Mouse (Mus musculus): ENCODE results near the gene Nrf1. TPM values are rescaled to one million over a fixed set of nuclear protein-coding genes. Genes with fewer than 3 reads are reported as not detected.

Gene Nrf1
- 27.1 and 35.0 TPM in 2 replicates for total RNA-seq (2015)
- 52.1 and 65.3 TPM in 2 replicates for total RNA-seq (2017)

DNA sequence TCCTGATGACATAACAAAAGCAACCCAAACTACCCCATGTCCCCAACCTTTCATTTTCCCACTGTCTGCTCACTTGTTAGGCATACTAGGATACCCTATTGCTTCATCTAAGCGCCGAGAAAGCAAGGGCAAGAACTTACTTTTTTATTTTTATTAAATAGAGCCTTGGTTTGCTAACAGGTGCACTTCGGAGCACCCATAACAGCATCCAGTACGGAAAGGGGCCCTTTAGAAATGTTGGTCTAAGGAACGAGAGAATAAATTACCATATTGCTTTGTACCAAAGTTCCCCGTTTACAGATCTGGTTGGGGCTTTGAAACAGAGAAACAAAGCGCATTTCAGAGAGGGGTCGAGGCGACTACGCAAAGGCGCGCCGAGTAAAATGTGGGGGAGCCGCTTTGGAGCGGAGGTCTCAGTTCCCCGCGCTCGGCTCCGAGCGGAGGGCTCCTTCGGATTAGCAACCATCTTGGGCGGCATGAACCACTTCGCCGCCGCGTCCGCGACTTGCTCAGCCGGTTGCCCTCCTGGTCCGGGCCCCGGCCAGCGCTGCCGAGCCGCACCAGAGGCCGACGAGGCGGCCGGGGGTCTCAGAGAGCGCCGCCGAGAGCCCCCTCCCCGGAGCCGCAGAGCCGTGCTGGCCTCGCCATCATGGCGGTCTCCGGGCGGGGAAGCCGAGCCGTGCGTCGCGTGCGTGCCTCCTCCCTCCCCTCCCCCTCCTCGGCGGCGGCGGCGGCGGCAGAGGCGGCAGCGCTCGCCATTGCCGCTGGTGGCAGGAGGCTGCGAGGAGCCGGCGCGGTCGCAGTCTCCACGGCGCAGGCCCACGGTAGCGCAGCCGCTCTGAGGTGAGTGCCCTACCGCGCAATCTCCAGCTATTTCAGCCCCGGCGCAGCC, at the start of gene Nrf1:
Nrf1 (plus strand) TSS at position 718 of the 892 bp plus-strand sequence.
- ATAC-seq (replicated peaks; ENCODE audit: poor library complexity) = peak; percentile 92

GRCm38 (mm10) chr6:29998140-29998539, 49.6 kb upstream of the Nrf1 start:
- no peak for ATAC-seq (replicated peaks; ENCODE audit: poor library complexity)

DNA sequence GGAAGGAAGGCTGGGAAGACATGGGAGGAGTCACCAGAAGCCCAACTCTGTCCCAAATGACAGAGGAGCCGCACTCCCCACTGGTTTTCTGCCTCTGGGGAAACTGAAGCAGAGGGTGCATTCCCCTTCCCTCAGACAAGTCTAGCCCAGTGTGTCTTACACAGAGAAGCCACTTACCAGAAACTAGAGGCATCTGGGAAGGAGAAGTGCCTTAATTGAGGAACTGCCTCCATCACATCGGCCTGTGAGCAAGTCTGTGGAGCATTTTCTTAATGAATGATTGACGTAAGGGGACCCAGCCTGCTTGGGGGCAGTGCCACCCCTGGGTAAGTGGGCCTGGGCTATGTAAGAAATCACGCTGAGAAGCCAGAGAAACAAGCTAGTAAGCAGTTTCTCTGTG, 49.0 kb upstream of the Nrf1 start:
- peak; percentile 46 for ATAC-seq (replicated peaks; ENCODE audit: poor library complexity)

DNA sequence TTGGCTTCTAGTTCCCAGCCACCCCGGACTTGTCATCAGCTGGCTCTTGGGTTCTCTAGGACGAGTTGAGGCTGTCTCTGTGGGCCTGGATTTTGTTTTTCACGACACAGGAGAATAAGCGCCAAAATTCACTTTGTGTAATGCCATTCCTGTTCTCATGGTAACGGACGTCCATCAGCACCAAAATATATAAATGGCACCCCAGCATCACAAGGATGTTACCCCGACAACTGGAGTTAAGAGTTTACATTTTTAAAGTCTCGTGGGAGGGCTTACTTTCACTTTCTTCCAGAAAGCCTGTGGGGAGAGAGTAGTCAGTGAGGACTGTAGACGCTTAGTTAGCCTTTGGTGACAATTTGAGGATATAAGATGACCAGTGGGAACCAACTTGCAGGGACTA, 45.2 kb upstream of the Nrf1 start:
- ATAC-seq (replicated peaks; ENCODE audit: poor library complexity) = no peak

GRCm38 (mm10) chr6:30005851-30006250, 41.9 kb upstream of the Nrf1 start:
- no peak for ATAC-seq (replicated peaks; ENCODE audit: poor library complexity)

GRCm38 (mm10) chr6:30009204-30009603, 38.6 kb upstream of the Nrf1 start:
- no peak for ATAC-seq (replicated peaks; ENCODE audit: poor library complexity)

DNA sequence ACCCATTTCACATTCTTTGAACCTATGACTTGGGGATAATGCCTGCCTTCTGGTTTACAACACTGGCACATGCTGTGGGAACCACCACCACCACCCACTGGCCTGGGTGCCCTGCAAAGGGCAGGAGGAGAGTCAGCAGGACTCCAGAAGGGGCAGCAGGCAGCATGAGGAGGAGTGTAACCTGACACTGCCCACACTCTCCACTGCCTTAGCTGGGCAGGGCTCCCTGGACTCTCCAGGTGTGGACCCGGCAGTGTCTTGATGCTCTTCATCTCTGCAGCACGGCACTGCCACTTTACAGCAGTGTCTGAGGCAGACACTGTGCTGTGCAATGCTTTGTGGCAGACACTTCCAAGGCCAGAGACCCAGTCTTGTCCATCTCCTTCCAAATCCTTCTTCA, 34.3 kb upstream of the Nrf1 start:
- peak; percentile 43 for ATAC-seq (replicated peaks; ENCODE audit: poor library complexity)

- ATAC-seq (replicated peaks; ENCODE audit: poor library complexity) = peak; percentile 90
These were observed 33.5 kb upstream of the Nrf1 start for GRCm38 (mm10) chr6:30014187-30014864.

DNA sequence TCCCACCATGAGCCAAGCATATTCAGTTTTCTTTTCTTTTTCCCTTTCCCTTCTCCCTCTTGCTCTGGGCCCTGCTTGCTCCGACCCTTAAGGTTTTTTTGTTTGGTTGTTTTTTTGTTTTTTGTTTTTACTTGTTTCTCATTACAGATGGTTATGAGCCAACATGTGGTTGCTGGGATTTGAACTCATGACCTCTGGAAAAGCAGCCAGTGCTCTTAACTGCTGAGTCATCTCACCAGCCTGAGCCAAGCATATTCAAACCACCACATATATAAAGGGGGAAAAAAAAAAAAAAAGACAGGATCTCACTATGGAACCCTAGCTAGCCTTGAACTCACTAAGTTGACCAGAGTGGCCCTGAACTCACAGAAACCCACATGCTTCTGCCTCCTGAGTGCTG, 26.5 kb upstream of the Nrf1 start:
- no peak for ATAC-seq (replicated peaks; ENCODE audit: poor library complexity)

GRCm38 (mm10) chr6:30021656-30022055, 26.1 kb upstream of the Nrf1 start:
- ATAC-seq (replicated peaks; ENCODE audit: poor library complexity) = no peak

GRCm38 (mm10) chr6:30026799-30027198, 21.0 kb upstream of the Nrf1 start:
- ATAC-seq (replicated peaks; ENCODE audit: poor library complexity) = no peak

GRCm38 (mm10) chr6:30028358-30028757, 19.4 kb upstream of the Nrf1 start:
- ATAC-seq (replicated peaks; ENCODE audit: poor library complexity) = no peak

DNA sequence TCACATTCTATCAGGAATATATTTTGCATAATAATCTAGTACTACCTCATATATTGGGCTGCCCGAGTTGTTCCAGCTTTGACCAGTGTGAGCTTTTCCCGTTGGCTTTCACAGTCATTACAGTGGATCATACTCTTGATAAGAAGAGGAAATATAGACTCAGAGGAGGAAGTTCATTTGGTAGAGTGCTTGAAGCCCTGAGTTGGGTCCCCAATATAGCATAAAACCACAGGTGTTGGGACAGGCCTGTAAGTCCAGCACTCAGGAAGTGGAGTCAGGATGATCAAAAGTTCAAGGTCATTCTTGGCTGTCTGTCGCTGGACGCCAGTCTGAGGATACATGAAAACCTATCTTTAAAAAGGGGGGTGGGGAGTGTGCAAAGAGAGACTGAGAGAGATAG, 12.7 kb upstream of the Nrf1 start:
- ATAC-seq (replicated peaks; ENCODE audit: poor library complexity) = peak; percentile 93

- ATAC-seq (replicated peaks; ENCODE audit: poor library complexity) = peak; percentile 59; the same call in 1 of the 2 replicates
These were observed 6.3 kb upstream of the Nrf1 start for GRCm38 (mm10) chr6:30041498-30041897.

GRCm38 (mm10) chr6:30042483-30042882, 5.3 kb upstream of the Nrf1 start:
- peak; percentile 56 for ATAC-seq (replicated peaks; ENCODE audit: poor library complexity)

GRCm38 (mm10) chr6:30048163-30048500, 344 bp downstream of the Nrf1 start:
- peak; percentile 24 for ATAC-seq (replicated peaks; ENCODE audit: poor library complexity)

DNA sequence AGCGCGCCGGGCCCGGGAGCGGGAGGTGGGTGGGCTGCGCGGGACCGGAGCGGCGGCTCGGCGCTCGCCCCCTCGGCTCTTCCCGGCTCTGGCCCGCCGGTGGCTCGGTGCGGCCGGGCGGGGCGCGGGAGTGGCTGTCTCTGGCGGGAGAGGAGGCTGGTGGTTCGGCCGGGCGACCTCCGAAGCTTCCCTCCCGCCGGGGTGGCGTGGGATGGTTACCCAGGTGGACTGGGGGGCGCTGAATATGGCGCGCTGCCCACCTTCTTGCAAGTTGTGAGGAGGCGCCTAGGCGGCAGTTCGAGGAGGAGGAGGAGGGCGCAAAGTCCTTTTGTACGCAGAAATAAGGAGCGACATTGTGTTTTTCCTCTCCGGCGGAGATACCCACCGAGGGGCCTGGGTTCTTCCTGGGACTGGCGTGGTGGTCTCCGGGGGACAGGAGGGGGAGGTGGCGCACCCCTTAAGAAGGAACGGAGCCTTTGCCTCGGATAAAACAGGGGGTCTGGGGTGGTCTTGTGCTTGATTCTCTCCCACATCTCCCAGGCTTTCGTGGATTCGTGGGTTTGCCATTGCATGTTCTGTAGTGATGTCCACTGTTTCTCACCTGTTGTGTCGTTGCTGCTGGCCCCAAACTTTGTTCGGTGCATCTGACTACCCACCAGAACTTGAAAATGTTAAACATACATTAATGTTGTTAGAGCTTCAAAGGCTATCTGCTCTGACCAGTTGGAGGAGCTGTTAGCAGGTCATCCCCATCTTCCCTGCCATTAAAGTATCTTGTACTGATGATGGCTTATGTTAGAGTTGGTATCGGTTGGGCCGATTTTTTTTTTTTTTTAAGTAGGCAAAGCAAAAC, 939 bp downstream of the Nrf1 start:
- ATAC-seq (replicated peaks; ENCODE audit: poor library complexity) = peak; percentile 18; the same call in 1 of the 2 replicates

DNA sequence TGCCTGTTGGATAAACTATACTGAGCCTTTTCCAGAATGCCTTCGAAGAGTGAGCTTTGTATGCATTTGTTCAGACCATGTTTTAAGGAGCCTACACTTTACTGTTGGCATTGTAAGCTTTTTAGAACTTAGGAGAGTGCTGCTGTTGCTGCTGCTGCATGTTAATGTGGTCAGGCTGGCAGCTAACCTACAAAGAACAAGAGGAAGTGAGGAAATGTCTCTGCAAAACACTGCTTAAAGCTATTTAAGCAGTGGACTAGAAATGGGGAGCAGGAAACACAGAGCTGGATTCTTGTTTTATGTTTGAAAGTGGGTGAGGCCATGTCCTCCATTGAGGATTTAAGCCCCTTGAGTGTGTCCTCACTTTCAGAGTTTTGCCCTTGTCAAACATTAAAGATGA, 5.3 kb downstream of the Nrf1 start:
- peak; percentile 56 for ATAC-seq (replicated peaks; ENCODE audit: poor library complexity)

DNA sequence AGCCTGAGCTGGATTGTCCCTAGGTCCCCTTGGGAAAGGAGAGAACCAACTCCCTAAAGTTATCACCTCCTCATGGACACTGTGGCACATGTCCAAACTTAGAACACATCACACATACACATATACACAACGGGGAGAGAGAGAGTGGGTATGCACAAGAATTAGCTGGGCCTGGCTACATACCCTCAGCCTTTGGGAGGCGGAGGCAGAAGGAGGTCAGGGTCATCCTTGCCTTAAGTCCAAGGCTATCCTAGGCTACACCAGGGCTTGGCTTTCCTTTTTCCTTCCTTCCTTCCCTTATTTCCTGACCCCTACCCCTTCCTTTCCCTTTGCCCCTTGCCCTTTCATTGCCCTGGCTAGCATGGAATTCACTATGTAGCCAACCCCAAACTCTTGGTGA, 14.8 kb downstream of the Nrf1 start:
- ATAC-seq (replicated peaks; ENCODE audit: poor library complexity) = no peak

DNA sequence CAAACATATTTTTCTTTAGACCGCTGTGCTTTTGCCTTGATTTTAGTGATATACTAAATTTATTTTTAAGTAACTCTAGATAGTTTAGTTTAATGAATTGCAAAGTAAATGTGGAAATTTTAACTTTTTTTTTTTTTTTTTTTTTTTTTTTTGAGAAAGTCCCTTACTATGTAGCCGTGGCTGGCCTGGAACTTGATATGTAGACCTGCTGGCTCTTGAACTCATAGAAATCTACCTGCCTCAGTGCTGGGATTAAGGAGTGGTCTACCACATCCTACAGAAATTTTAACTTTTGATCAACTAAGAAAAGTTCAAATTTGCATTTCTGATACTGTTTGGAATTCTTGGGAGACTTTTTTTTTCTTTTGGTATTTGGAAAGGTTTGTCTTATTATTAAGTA, 17.6 kb downstream of the Nrf1 start:
- no peak for ATAC-seq (replicated peaks; ENCODE audit: poor library complexity)

GRCm38 (mm10) chr6:30066746-30067145, 19.0 kb downstream of the Nrf1 start:
- no peak for ATAC-seq (replicated peaks; ENCODE audit: poor library complexity)

All from megakaryocyte progenitor cell, adult 5-6 weeks (primary cell).